In genomic region chr1:152555944-152556573, GRCm38 (mm10) we compare ENCODE assay signal across 8 mouse cellular contexts.
A peak's percentile ranks its signal among the peaks of the same experiment; 100 is the strongest.
DNase-seq lines count a peak whose midpoint lies in the region; ATAC-seq and TF ChIP-seq lines count a peak whose summit lies in the region.

No protein-coding gene starts in this region.

- TF ChIP-seq CTCF in hindbrain, postnatal 0 days (IDR thresholded peaks at IDR 0.05; ENCODE audit: low read depth): no peak

- ATAC-seq in hindbrain, postnatal 0 days: peak; percentile 91
- peak; percentile 93 for ATAC-seq in midbrain, embryonic 12.5 days (ENCODE audit: low FRiP score, low read depth)
- peak; percentile 88 for ATAC-seq in stomach, embryonic 16.5 days (ENCODE audit: insufficient read depth, low FRiP score)

- H3K4me1 ChIP-seq in hindbrain, postnatal 0 days (ENCODE audit: insufficient read depth, low read length): peaks cover 13% of the 10 kb centered on the region
- peaks cover 29% of the 10 kb centered on the region for H3K4me1 ChIP-seq in limb, embryonic 10.5 days
- peaks cover 27% of the 10 kb centered on the region for H3K4me1 ChIP-seq in midbrain, embryonic 12.5 days
- H3K4me1 ChIP-seq in stomach, embryonic 16.5 days (ENCODE audit: control insufficient read depth, insufficient read depth, low read length): peaks cover 38% of the 10 kb centered on the region

- H3K9ac ChIP-seq in hindbrain, postnatal 0 days (replicated peaks; ENCODE audit: low read length): no peak overlapping the region
- H3K9ac ChIP-seq in midbrain, embryonic 12.5 days (replicated peaks): no peak overlapping the region
- H3K9ac ChIP-seq in stomach, embryonic 16.5 days (ENCODE audit: low read length): peak overlapping the region; percentile 63

- H3K9me3 ChIP-seq in hindbrain, postnatal 0 days (ENCODE audit: low read length): no peaks in the 10 kb centered on the region
- H3K9me3 ChIP-seq in limb, embryonic 10.5 days (replicated peaks): no peaks in the 10 kb centered on the region
- H3K9me3 ChIP-seq in midbrain, embryonic 12.5 days: no peaks in the 10 kb centered on the region
- no peaks in the 10 kb centered on the region for H3K9me3 ChIP-seq in stomach, embryonic 16.5 days (replicated peaks; ENCODE audit: control insufficient read depth, low read length)

- peak overlapping the region; percentile 57 for H3K27ac ChIP-seq in hindbrain, postnatal 0 days
- H3K27ac ChIP-seq in limb, embryonic 10.5 days: peak overlapping the region; percentile 66
- H3K27ac ChIP-seq in midbrain, embryonic 12.5 days (replicated peaks): peak overlapping the region; percentile 75
- H3K27ac ChIP-seq in stomach, embryonic 16.5 days (ENCODE audit: low read length): peak overlapping the region; percentile 94

- 11% methylated on average over 7 of the region's 7 CpGs for WGBS in hindbrain, postnatal 0 days
- 61% methylated on average over 7 of the region's 7 CpGs for WGBS in limb, embryonic 10.5 days
- 8% methylated on average over 7 of the region's 7 CpGs for WGBS in midbrain, embryonic 12.5 days
- 16% methylated on average over 7 of the region's 7 CpGs for WGBS in stomach, embryonic 16.5 days

- H3K27me3 ChIP-seq in hindbrain, postnatal 0 days (ENCODE audit: insufficient read depth, low read length): no peaks in the 10 kb centered on the region
- H3K27me3 ChIP-seq in limb, embryonic 10.5 days (ENCODE audit: low read depth, poor library complexity, severe bottlenecking): no peaks in the 10 kb centered on the region
- peaks cover 8% of the 10 kb centered on the region for H3K27me3 ChIP-seq in midbrain, embryonic 12.5 days
- H3K27me3 ChIP-seq in stomach, embryonic 16.5 days (ENCODE audit: control insufficient read depth, insufficient read depth, low read length): no peaks in the 10 kb centered on the region

- DNase-seq in NIH3T3 (ENCODE audit: low read depth): peak; percentile 95
- peak; percentile 83 for DNase-seq in embryo, embryonic 11 days
- peak; percentile 83 for DNase-seq in gastrocnemius, postnatal 25 days
- DNase-seq in hindbrain, postnatal 0 days (ENCODE audit: low spot score): peak; percentile 72
- DNase-seq in limb, embryonic 10.5 days (ENCODE audit: low spot score): no peak
- no peak for DNase-seq in spleen, postnatal 14 days (ENCODE audit: low spot score in 2 of 2)

- peaks cover 10% of the 10 kb centered on the region; the same call in 1 of the 2 replicates for H3K36me3 ChIP-seq in hindbrain, postnatal 0 days (ENCODE audit: insufficient read depth, low read length)
- H3K36me3 ChIP-seq in limb, embryonic 10.5 days: peaks cover 65% of the 10 kb centered on the region
- peaks cover 4% of the 10 kb centered on the region; the same call in 1 of the 2 replicates for H3K36me3 ChIP-seq in midbrain, embryonic 12.5 days
- H3K36me3 ChIP-seq in stomach, embryonic 16.5 days (ENCODE audit: control insufficient read depth, insufficient read depth, low read length): no peaks in the 10 kb centered on the region

- H3K4me3 ChIP-seq in hindbrain, postnatal 0 days (ENCODE audit: low read length): no peak overlapping the region
- no peak overlapping the region for H3K4me3 ChIP-seq in limb, embryonic 10.5 days
- no peak overlapping the region for H3K4me3 ChIP-seq in midbrain, embryonic 12.5 days
- H3K4me3 ChIP-seq in stomach, embryonic 16.5 days (replicated peaks; ENCODE audit: low read length): no peak overlapping the region

- H3K4me2 ChIP-seq in hindbrain, postnatal 0 days (ENCODE audit: low read depth, low read length): peak overlapping the region; percentile 25
- H3K4me2 ChIP-seq in midbrain, embryonic 12.5 days (replicated peaks): peak overlapping the region; percentile 19; the same call in 1 of the 2 replicates
- H3K4me2 ChIP-seq in stomach, embryonic 16.5 days (ENCODE audit: low read depth, low read length): no peak overlapping the region

Comparison
In these comparisons a context has a peak if more than half of its experiments do, and no peak if none do; other contexts are left out.
1. DNase-seq: peak in NIH3T3 (single experiment), embryo, embryonic 11 days (single experiment), gastrocnemius, postnatal 25 days (single experiment) and hindbrain, postnatal 0 days (single experiment); none in limb, embryonic 10.5 days (single experiment) and spleen, postnatal 14 days (0 of 2).
2. Peak in every context shown above with its lines, with median percentiles within 50 percentile points of each other: ATAC-seq and H3K27ac ChIP-seq.